8 mouse cellular contexts compared by ENCODE assay signal in genomic region chr10:85927676-85928445, GRCm38 (mm10). TPM values are rescaled to one million over a fixed set of nuclear protein-coding genes. Genes with fewer than 3 reads are reported as not detected.
DNase-seq lines count a peak whose midpoint lies in the region; ATAC-seq and TF ChIP-seq lines count a peak whose summit lies in the region.

Gene Ascl4, plus strand, starts transcription at chr10:85927681.

- 2% methylated on average over 23 of the region's 23 CpGs for WGBS in heart, embryonic 10.5 days
- WGBS in hindbrain, embryonic 15.5 days, result 2% methylated on average over 23 of the region's 23 CpGs
- WGBS in limb, embryonic 15.5 days, result 2% methylated on average over 23 of the region's 23 CpGs

- TF ChIP-seq CTCF in ES-Bruce4 (IDR thresholded peaks at IDR 0.05; ENCODE audit: low read depth, low read length), result no peak

- no peak for TF ChIP-seq EP300 in ES-Bruce4 (IDR thresholded peaks at IDR 0.05; ENCODE audit: insufficient read depth, low read depth, low read length)

- peak within 1 kb of the TSS; percentile 52; the same call in 1 of the 2 replicates for H3K27ac ChIP-seq in heart, embryonic 10.5 days
- H3K27ac ChIP-seq in ES-Bruce4 (ENCODE audit: insufficient read depth, low read length), result no peak within 1 kb of the TSS
- H3K27ac ChIP-seq in hindbrain, embryonic 15.5 days (replicated peaks), result no peak within 1 kb of the TSS
- H3K27ac ChIP-seq in limb, embryonic 15.5 days, result peak within 1 kb of the TSS; percentile 47

- peak within 1 kb of the TSS; percentile 67 for H3K4me3 ChIP-seq in heart, embryonic 10.5 days
- H3K4me3 ChIP-seq in ES-Bruce4 (ENCODE audit: low read depth, low read length), result peak within 1 kb of the TSS; percentile 67
- peak within 1 kb of the TSS; percentile 54 for H3K4me3 ChIP-seq in hindbrain, embryonic 15.5 days
- H3K4me3 ChIP-seq in limb, embryonic 15.5 days, result peak within 1 kb of the TSS; percentile 55

- H3K4me2 ChIP-seq in hindbrain, embryonic 15.5 days, result peak within 1 kb of the TSS; percentile 94
- peak within 1 kb of the TSS; percentile 99 for H3K4me2 ChIP-seq in limb, embryonic 15.5 days

- peaks cover 33% of the 10 kb centered on the region for H3K27me3 ChIP-seq in heart, embryonic 10.5 days (ENCODE audit: insufficient read depth, poor library complexity, severe bottlenecking)
- H3K27me3 ChIP-seq in ES-Bruce4 (ENCODE audit: control insufficient read depth, insufficient read depth, low read length, poor library complexity, severe bottlenecking), result no peaks in the 10 kb centered on the region
- peaks cover 8% of the 10 kb centered on the region; the same call in 1 of the 2 replicates for H3K27me3 ChIP-seq in hindbrain, embryonic 15.5 days
- peaks cover 23% of the 10 kb centered on the region for H3K27me3 ChIP-seq in limb, embryonic 15.5 days

- ATAC-seq in hindbrain, embryonic 15.5 days (ENCODE audit: low FRiP score, low read depth), result no peak
- ATAC-seq in limb, embryonic 15.5 days (ENCODE audit: insufficient number of reproducible peaks, low FRiP score, low TSS enrichment, low read depth), result no peak
- ATAC-seq in megakaryocyte progenitor cell, adult 5-6 weeks (replicated peaks; ENCODE audit: poor library complexity), result no peak

- DNase-seq in heart, embryonic 10.5 days (ENCODE audit: low spot score), result no peak
- no peak for DNase-seq in heart, adult 8-10 months (ENCODE audit: low spot score)
- DNase-seq in embryo, embryonic 9.5 days (ENCODE audit: extremely low spot score), result peak; percentile 51
- peak; percentile 61 for DNase-seq in neural tube, embryonic 10.5 days (ENCODE audit: extremely low spot score, low spot score)

- no peak for TF ChIP-seq POLR2A in ES-Bruce4 (IDR thresholded peaks at IDR 0.05; ENCODE audit: insufficient read depth, low read length)

- H3K9me3 ChIP-seq in heart, embryonic 10.5 days, result no peaks in the 10 kb centered on the region
- no peaks in the 10 kb centered on the region for H3K9me3 ChIP-seq in ES-Bruce4 (replicated peaks; ENCODE audit: control insufficient read depth, insufficient read depth, low read length, poor library complexity, severe bottlenecking)
- H3K9me3 ChIP-seq in hindbrain, embryonic 15.5 days, result no peaks in the 10 kb centered on the region
- no peaks in the 10 kb centered on the region for H3K9me3 ChIP-seq in limb, embryonic 15.5 days

- H3K36me3 ChIP-seq in heart, embryonic 10.5 days, result no peaks in the 10 kb centered on the region
- no peaks in the 10 kb centered on the region for H3K36me3 ChIP-seq in ES-Bruce4 (ENCODE audit: control insufficient read depth, insufficient read depth, low read length, poor library complexity, severe bottlenecking)
- no peaks in the 10 kb centered on the region for H3K36me3 ChIP-seq in hindbrain, embryonic 15.5 days
- H3K36me3 ChIP-seq in limb, embryonic 15.5 days, result no peaks in the 10 kb centered on the region

- H3K9ac ChIP-seq in ES-Bruce4 (ENCODE audit: low read depth, poor library complexity, severe bottlenecking), result peak within 1 kb of the TSS; percentile 55
- H3K9ac ChIP-seq in hindbrain, embryonic 15.5 days, result peak within 1 kb of the TSS; percentile 54
- peak within 1 kb of the TSS; percentile 14; the same call in 1 of the 2 replicates for H3K9ac ChIP-seq in limb, embryonic 15.5 days

- H3K4me1 ChIP-seq in heart, embryonic 10.5 days, result peaks cover 12% of the 10 kb centered on the region
- peaks cover 2% of the 10 kb centered on the region for H3K4me1 ChIP-seq in ES-Bruce4 (ENCODE audit: control insufficient read depth, insufficient read depth, low read length)
- H3K4me1 ChIP-seq in hindbrain, embryonic 15.5 days (replicated peaks), result peaks cover 17% of the 10 kb centered on the region
- peaks cover 14% of the 10 kb centered on the region for H3K4me1 ChIP-seq in limb, embryonic 15.5 days

RNA-seq across cellular contexts. Expression of gene Ascl4, which starts in this region (rescaled TPM):
- 0.34 TPM in 1 of 2 replicates, not detected in the other for polyA plus RNA-seq in heart, embryonic 10.5 days (2016; fragmentation: Nextera tagmentation; extraction: Ambion mirVana)
- not detected for total RNA-seq in heart, adult 8-10 months (2022)
- polyA plus RNA-seq in ES-Bruce4 (2011; ENCODE audit: insufficient read depth, insufficient read length, low read depth, missing spikeins), result not detected in 2 replicates
- 0.28 and 0.31 TPM in 2 replicates for polyA plus RNA-seq in hindbrain, embryonic 15.5 days (2015; fragmentation: Nextera tagmentation; extraction: Ambion mirVana)
- 1.4 and 1.6 TPM in 2 replicates for polyA plus RNA-seq in limb, embryonic 15.5 days (2015; fragmentation: Nextera tagmentation; extraction: Ambion mirVana)
- 0.12 TPM in 1 of 2 replicates, not detected in the other for total RNA-seq in megakaryocyte progenitor cell, adult 5-6 weeks (2015)
- not detected in 2 replicates for total RNA-seq in megakaryocyte progenitor cell, adult 5-6 weeks (2017)

Comparison
In these comparisons a context has a peak if more than half of its experiments do, and no peak if none do; other contexts are left out.
1. DNase-seq: peak in embryo, embryonic 9.5 days (single experiment) and neural tube, embryonic 10.5 days (single experiment); none in heart, embryonic 10.5 days (single experiment) and heart, adult 8-10 months (single experiment).
2. H3K27ac ChIP-seq: peak in heart, embryonic 10.5 days (single experiment) and limb, embryonic 15.5 days (single experiment); none in ES-Bruce4 (single experiment) and hindbrain, embryonic 15.5 days (single experiment).
3. Peak in every context shown above with its lines, with median percentiles within 50 percentile points of each other: H3K4me3 ChIP-seq and H3K9ac ChIP-seq.